Mouse (Mus musculus) inflammation-experienced regulatory T-cells, adult 6 months (primary cell): ENCODE results near the gene Mycl. TPM values are rescaled to one million over a fixed set of nuclear protein-coding genes. Genes with fewer than 3 reads are reported as not detected.

ENCODE experiments used
- ATAC-seq: one replicate; pipeline ENCODE4 v1.8.0; 2017
- polyA plus RNA-seq, 3 experiments: library from polyadenylated mRNA; unstranded; fragments of 100-300 nt; shearing (Covaris generic); gene quantifications; one replicate each; pipeline ENCODE4 v1.2.1; 2017

Gene Mycl
- not detected for polyA plus RNA-seq

DNA sequence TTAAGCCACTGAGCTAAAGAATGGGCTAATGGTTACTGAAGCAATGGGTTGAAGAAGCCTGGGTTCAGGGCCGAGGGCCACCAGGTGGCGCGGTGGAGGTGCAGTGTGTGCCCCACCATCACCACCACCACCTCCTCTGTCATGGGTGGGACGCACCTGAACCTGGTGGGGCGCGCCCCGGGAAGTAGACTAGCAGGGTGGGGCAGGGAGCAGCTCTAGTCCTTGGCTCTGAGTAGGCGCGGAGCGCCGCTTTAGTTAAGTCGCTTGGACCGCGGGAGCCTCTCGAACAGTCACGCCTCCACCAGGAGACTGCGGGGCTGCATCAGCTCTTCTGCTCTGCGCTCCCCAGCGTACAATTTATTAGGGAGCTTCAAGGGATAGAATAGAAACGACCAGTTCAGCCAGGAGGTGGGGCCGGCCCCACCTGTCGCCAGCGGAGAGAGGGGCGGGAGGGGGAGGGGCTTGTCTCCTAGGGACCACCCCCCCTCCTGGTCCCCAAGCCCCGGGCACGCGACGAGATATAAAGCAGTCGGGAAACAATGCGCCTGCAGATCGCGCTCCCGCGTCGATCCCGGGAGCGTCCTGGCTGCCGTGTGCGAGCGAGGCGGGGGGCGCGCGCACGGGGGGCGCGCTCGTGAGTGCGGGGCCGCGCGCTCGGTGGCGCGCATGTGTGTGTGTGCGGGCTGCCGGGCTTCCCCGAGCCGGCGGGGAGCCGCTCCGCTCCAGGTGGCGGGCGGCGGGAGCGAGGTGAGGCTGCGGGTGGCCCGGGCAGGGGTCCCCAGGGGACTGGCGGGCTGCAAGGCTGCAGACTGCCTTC, at the start of gene Mycl:
Mycl (plus strand) TSS at position 249 of the 817 bp plus-strand sequence.
- peak; percentile 85 for ATAC-seq

DNA sequence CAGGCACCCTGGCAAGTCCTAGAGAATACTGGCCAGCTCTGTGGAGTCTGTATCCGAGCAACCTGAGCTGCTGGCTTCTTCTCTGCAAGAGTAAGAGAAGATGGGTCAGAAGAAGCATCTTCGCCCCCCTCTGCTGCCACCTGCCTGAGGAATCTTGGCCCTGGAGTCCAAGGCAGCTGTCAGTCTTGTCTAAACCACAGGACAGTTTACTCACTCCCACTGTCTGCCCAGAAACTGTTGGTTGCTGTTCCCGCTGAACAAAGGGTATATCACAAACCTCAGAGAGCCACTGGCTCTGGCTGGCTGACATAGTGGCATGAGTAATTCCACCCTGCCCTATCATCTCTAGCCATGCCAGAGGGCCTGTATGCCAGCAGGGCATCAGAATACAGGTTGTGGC, 48.2 kb upstream of the Mycl start:
- no peak for ATAC-seq

DNA sequence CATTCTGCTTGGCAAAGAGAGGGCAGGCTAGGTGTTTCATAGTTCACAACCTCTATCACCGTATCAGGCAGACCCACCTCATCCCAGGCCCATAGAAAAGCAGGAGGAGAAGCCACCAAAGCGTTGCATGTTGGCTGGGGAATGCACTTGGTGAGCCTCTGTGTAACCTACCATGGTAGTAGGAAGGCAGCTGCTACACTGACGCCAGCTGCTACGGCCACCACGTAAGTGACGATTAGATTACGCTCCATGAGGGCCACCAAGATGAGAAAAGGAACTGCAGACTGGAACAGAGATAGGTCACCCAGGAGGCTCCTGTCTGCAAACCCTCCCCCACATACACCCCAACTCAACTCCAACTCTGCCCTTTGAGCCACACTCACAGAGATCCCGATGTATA, 46.4 kb upstream of the Mycl start:
- no peak for ATAC-seq

DNA sequence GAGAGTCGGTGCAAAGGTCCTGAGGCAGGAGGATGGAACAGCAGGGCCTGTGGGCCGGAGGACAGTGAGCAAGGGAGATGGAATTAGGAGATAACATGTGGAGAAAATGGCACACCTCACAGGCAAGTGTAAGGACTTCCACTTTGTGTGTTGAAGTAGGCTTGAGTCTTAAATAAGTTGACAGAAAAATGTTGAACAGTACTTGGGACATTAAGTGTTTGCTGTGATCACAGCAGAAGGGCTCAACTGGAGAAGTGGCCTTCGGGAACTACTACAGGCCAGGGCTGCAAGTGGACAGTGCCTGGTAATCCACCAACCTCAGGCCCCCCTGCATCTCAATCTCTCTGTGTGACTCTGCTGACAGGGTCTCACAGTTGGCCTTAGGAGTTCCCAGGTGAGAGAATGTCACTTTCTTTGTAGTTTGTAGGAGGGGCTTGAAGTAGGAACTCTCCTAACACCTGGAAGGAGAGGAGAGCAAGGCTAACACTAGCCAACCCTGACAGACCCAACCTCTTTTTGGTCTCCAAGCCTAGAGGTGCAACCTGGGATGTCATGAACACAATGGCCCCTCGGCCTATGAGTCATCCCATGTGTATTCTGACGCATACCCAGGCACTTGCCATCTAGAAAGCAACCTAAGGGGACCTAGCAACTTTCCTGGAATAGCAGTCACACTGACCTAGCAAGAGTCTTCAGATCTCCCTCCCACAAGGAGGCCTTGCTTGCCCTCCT, 40.6 kb upstream of the Mycl start:
- ATAC-seq: peak; percentile 46

DNA sequence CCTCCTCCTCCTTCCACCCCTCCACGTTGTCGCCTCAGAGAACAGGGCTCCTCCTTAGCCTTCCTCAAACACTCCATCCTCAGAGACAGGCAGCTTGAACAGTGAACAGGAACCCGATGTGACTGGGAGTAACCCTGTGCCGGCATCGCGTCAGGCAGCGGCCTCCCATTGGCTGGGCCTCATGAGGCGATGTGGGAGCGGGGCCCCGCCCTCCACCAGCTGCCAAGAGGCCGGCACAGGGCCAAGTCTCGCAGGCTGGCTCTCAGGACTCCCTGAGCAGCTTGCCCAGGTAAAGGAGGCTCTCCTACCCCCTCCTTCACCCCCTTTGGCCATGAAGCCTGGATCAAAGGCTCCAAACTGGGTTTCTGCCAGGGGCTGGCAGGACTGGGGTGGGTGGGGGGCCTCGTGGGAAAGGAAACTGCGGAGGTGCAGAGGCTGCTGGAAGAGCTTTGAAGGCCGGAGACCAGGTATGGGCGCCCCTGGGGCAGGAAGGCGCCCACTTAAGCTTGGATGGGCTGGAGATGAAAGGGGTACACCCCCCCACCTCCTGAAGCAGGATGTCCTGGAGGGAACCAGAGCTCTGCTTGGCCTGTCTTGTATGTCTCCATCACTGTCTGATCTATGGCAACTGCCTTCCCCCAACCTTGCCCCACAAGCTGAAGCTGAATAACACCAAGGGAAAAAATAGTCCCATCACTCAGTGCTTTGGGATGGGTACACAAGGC, 39.9 kb upstream of the Mycl start:
- ATAC-seq: peak; percentile 94

DNA sequence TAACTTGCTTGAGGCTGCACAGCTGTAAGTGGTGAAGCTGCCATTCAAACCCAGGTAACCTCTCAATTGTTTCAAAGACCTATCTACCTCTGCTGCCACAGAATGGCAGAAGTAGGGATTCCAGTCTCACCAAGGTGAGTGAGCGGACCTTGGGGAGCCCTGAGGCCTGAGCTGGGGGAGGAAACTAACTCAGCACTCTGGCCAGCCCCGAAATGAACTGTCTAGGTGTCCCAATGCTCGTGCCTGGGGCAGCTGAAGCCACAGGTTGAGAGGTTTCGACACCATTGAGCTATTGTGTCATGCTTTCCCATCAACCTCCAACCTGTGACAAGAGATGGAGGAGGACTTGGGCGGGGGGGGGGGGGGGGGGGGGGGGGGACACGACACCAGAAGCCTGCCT, 39.2 kb upstream of the Mycl start:
- no peak for ATAC-seq

DNA sequence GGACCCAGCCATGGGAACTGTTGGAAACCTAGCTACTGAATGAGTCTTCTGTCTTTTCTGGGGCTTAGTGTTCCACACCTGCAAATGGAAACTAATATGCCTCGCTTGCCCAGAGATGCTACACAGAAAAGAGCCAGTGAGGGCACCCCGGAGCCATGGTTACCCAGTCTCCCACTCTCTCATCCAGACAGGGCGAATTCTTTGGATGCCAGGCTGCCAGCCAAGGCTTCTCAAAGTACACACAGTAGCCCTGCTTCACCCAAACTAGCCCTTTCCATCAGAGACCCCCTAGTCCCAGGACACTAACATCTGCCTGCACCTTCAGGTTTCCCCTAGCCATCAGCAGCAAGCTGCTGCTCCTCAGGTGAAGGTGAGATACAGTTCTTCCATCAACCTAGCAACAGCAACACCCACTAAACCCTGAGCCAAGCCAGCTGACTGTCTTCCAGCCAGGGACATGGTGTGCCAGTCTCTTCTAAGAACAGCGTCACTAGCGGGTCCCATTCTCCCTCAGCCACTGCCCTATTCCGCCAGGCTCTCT, 36.9 kb upstream of the Mycl start:
- ATAC-seq: no peak

DNA sequence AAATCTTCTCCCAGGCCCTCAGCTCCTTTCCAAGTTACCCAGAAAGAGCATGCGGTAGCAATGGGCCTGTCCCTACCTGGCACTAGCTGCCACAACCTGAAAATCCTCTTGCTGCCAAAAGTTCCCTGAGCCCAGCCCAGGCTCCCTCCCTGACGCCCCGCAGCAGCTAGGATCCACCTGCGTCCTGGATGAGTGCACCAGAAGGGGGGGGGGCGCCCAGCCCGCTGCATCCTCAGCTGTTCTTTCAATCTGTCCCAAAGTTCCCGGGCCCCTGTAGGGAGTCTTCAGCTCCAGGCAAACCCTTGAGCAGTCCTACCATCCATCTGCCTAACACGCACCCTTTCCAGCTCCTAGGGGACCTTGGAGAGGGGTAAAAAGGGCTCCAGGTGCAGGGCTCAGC, 35.6 kb upstream of the Mycl start:
- ATAC-seq: no peak

DNA sequence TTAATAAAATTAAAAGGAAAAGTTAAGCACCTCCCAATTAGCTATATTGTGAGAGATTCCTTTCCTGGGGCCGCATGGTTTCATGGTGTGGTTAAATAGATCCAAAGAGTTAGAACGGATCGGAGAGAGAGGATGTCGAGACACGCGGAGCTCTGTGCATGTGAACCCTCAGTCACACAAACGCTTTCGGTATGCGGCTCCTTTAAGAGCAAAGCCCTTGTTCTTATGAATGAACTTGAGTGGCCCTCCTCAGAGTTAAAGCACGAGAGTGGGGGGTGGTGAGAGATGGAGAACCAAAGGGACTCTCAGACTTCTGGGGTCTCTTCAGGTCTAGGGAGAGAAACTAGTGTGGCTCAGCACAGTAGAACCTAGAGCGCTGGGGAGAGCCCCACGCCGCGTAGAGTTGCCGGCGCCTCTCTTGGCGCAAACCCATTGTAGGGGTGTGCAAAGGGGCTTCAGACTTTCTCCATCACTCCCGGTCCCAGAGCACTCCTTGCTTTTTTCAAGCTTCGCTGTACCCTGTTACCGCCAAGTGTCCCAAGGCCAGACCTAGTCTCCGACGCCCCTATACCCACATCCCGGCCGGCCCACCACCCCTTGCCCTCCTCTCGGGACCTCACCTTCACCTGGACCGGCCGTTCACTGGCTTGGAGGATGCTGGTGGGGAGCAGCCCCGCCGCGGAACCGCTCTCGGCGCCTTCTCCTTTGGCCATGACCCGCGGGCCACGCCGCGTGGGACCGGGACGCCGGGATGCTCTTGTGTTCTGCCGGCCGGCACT, 34.9 kb upstream of the Mycl start:
- ATAC-seq: peak; percentile 53

DNA sequence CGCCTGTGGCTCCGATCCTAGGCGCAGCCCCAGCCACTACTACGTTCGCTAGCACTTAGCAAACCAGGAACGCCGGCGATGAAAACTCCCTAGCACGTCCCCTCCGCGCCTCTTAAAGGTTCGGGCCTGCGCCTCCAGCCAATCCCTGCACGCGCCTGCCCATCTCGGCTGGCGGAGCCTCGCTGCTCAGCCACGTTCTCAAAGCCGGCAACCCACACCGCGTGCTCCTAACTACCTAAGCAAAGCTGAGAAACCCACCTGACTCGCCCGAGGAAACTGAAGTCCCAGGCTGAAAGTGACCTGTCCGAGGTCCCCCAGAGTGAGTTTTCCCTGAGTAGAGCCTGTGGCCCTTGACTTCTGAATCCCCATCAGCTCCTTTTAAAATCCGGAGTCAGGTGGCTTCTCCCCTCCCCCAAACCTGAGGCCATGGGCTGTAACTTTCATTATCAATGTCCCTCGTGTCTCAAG, 34.3 kb upstream of the Mycl start, which contains the start of gene Mfsd2a:
Mfsd2a (minus strand) TSS at position 89 of the 468 bp plus-strand sequence.
- ATAC-seq: peak; percentile 67

DNA sequence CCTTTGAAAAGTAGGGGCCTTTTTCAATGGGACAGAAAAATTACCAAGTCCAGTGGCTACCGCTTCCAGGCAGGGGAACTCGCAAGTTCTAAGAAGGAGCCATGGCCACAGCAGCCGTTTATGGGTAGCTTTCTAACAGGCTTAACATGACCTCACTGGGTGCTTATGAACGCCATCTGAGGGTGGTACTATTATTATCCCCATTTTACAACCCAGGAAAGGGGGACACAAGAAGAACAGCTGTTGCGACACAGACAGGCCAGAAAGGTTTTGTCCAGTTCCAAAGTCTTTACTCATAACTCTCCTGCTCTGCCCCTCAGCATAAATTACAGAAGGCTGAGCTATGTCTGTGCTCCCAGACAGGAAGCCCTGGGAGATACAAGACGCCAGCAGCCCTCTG, 33.9 kb upstream of the Mycl start:
- ATAC-seq: no peak

DNA sequence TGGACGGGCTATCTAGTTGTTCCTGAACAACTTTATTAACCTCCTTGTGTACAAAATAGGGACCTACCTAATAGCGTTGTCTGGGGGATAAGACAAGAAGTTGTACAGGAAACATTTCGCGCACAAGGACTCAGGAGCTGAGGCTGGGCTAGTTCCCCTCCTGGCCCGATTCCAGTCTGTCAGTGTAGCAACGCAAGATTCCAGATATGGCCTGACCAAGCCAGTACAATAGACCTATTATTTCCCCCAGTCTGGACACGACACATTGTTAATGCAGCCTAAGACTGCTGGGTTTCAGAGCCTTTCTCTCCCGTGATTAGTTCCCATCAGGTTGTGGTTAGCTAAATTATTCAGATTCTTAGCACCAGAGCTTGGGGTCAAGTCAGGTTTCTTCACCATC, 32.7 kb upstream of the Mycl start:
- no peak for ATAC-seq

DNA sequence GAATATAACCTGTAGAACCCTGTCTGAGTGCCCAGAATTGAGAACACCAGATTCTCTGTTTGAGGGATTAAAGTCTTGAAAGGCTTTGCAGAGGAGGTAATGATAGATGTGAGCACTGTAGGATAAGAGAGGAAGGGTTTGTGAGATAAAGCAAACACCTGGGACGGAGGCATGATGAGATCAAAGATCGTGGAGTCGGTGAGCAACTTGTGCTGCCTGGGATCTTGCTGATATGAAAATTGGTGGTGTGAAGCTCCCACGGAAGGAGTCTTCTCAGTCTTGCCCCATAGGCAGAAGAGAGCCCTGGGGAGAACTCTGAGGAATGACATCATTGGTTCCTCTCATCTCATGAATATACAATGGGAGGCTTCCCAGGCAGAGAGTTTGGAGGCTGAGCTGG, 27.3 kb upstream of the Mycl start:
- no peak for ATAC-seq

DNA sequence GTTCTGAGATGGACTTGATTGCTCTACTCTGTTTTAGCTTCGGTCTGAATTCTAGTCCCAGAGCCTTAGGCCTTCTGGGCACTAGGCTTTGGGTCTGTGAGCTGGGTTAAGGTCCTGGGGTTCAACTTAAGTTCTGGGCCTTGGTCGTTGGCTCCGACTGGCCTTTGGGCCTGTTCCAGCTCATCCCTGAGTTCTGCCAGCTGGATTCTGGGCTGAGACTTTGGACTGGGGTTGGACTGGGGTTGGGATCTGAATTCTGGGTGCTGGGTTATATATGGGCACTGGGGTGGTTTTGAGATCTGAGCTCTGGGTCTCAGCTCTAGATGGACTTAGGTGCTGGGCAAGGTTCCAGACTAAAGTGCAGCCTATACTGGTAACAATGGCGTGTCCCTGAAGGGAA, 24.3 kb upstream of the Mycl start:
- no peak for ATAC-seq

DNA sequence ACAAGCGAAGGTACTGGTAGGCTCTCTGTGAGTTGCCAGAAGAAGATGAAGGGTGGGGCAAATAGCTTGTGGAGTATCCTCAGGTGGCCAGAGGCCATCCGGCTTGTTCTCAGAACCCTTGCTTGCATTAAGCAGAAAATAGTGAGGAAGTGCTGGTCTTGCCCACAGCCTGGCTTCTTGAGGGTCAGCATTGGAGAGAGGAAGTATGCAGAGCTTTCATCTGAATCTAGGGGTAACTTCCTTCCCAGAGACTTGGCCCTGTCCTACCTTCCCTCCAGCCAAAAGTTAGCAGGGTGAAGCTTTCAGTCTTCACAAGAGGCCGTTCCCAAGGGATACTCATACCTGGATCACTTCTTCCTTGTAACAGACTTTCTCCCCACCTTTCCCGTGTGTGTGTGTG, 23.8 kb upstream of the Mycl start:
- no peak for ATAC-seq

DNA sequence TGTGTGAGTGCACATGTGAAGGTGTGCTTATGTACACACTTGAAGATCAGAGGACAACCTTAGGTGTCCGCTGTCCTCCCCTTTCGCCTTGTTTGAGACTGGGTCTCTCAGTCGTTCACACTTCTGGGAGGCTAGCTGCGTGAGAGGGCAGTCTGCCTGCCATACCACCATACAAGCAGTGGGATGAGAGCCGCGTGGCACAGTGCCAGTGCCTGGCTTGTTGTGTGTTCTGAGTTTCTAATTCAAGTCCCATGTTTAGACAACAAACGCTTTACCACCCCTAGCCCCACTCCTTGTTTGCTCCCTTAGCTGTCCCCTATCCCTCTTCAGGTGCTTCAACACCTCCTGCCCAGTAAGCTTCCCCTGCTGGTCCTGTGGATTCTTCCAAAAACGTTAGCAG, 23.4 kb upstream of the Mycl start:
- no peak for ATAC-seq

DNA sequence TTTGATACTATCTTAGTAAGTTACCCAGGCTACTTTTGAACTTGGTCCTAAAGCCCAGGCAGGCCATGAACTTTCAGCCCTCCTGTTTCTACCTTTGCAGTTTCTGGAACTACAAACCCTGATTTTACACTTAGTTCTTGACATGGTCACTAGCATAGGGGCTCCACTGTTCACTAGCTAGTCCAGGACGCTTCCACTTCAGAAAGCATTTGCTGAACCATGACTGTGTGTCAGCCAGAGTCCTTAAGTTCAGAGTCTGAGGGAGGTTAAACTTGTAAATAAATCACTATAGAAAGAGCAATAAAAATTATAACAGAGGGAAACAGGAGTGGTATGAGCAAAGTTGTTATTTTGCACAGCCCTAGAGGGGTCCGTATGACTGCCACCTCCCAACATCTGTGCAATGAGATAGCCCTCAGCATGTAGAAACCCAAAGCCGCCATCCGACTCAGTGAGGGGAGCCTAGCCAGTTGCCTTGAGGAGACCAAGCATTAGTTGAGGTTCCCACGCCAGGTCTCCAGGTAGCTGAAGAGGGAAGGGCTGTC, 20.4 kb upstream of the Mycl start:
- no peak for ATAC-seq

DNA sequence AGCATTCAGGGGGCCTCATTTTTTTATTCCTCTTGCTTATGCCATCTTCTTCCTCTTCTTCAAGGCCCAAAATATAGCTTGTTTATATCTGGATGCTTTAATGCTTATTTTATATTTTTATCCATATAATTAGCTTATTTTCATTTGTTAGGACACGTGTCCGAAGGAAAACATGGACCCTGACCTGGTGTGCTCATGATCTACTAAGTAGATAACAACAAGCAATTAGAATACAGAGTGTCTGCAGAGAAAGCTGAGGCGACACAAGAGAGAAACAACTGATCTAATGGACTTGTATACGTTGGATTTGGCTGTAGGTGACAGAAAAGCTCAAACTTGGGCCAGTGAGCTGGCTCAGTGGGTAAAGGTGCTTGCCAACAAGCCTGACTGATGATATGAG, 18.6 kb upstream of the Mycl start:
- ATAC-seq: no peak

DNA sequence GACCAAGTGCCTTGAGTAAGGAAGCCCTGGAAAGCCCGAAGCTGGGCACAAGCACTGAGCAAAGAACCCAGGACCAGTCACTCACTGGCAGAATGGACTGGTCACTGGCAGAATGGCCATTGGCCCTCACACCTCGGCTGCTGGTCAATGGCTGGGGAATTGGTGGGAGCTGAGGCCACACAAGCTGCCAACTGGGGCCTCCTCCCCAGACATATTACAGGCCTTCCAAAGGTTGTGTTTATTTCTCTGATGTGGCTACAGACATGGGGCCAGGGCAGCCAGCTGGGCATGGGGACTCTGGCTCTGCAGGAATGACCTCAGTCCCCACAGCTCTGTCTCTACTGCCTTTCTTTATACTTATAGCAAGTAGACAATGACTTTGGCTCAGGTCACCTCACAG, 16.6 kb upstream of the Mycl start:
- no peak for ATAC-seq

DNA sequence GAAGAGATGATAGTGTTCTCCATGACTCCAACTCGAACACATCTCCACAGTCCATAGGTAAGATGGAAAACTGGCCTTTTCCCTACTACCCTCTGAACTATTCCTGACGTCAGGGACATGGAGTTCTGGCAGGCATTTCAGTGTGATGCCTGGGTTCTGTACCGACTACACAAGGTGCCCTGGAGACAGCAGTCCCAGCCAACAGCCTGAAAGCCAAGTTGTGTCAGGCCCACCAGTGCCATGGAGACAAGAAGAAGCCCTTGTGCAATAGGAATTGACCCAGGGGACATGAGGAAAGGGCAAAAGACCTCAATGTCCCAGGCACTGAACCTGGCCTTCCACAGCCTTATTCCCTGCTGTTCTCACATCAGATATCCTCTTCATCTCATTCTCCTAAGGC, 15.6 kb upstream of the Mycl start:
- no peak for ATAC-seq

DNA sequence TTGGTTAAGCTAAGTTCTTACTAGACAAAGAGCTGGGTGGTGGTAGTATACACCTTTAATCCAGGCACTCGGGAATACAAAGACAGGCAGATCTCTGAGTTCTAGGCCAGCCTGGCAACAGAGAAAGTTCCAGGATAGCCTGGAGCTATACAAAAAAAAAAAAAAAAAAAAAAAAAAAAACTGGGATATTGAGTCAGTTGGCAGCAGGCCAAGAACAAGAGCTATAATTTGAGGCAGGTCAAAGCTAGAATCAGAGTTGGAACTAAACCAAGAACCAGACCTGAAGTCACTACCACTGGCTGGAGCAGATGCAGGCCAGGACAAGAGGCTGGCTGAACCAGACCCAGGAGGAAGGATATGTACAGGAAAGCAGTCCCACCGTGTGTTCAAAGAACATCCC, 14.8 kb upstream of the Mycl start:
- ATAC-seq: no peak

DNA sequence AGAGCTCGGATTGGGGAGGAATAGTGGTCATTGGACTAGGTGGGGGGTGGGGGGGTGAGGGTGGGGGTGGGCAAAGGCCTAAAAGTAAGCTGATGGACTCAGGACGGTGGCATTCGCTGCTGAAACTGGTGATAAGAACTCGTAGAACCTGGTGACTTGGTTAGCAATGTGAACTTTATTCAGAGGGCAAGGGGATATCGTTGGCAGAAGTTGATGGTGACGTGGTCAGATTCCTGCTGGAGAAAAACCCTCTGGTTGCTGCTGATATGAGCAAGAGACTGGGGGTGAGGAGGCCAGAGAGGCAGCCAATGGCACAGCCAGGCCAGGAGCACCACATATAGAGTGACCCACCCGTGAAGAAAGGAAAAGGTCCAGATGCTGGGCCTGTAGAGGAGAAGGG, 14.2 kb upstream of the Mycl start:
- ATAC-seq: no peak
